Mouse (Mus musculus) urinary bladder, postnatal 4 days (tissue): ENCODE results near the gene C2.

Experiments
- DNase-seq, 2 experiments: peaks; one replicate each; pipeline ENCODE4 v3.0.0; 2021 to 2022; ENCODE audit warnings: low spot score in 2 of 2

Gene C2

DNA sequence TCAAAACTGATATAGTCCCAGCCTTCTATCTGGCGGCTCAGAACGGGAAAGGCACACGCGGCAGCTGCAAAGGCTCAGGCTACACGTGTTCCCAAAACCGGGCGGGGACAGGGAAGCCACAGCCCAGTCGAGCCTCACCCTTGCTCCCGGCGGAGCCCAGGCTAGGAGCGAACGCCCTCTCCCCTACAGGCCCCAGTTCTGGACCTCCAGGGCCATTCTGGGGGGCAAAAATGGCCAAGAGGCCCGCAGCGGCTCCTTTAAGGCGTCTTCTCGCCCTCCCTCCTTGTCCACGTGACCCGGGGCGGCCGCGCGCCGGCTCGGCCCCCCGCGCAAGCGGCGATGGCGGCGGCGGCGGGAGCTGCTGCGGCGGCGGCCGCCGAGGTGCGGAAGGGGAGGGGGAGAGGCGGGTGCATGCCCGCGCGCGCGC, at the start of gene C2, which contains the start of gene Ehmt2:
Gene C2 (minus strand): TSS at position 106 of the 427 bp plus-strand sequence.
Gene Ehmt2 (plus strand): TSS at position 310 of the 427 bp plus-strand sequence.
- DNase-seq, result peak; percentile 79 to 83

DNA sequence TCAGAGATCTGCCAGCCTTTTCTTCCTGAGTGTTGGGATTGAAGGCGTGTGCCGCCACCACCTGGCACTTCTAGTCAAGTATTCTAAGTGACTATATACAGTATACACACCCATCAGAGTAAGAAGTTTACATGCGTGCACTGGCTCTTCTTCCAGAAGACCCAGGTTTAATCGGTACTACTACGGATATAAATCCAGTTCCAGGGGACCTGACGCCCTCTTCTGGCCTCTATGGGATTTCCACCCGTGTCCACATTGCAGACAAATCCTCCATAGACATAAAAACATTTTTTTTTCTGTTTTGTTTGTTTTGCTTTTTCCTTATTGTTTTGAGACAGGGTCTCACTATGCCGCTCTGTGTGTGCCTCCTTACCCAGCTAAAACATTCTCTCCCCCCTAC, 49.5 kb upstream of the C2 start:
- no peak for DNase-seq

DNA sequence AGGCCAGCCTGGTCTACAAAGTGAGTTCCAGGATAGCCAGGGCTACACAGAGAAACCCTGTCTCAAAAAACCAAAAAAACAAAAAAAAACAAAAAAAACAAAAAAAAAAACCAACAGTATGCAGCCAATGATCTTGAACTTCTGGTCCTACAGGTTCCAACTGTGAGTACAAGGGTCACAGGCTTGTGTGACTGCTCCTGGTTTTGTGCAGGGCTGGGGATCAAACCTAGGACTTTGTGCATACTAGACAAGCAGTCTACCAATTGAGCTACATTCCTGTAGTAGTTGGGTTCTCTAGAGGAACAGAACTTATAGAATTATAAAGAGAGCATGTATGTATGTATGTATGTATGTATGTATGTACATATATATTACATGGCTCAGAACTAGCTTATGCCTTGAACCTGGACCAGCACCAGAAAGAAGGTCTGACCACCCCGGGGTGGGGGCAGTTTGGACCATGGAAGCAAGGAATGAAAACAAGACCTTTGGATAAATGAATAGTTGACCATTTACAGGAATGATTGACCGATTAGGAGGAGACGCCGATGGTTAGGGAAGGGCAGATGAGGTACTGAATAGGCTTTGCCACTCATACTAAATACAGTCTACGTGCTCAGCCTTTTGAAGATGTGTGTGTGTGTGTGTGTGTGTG, 48.5 kb upstream of the C2 start:
- no peak for DNase-seq

DNA sequence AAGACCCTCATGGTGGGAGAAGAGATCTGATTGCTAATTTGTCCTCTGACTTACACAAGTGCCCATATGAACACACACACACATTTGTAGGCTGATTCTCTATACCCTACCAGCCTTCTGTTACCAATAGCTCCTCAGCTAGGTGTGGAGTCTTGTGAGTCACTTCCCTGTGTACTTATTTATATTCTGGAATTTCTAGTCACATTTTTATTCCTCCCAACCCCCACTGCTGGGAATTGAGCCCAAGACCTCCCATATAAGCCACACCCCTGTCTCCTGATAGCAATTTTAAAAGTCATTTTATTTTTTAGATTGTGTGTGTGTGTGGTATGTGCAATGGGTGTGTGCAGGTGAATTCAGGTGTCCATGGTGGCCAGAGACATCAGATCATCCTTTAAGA, 46.3 kb upstream of the C2 start:
- DNase-seq, result no peak

DNA sequence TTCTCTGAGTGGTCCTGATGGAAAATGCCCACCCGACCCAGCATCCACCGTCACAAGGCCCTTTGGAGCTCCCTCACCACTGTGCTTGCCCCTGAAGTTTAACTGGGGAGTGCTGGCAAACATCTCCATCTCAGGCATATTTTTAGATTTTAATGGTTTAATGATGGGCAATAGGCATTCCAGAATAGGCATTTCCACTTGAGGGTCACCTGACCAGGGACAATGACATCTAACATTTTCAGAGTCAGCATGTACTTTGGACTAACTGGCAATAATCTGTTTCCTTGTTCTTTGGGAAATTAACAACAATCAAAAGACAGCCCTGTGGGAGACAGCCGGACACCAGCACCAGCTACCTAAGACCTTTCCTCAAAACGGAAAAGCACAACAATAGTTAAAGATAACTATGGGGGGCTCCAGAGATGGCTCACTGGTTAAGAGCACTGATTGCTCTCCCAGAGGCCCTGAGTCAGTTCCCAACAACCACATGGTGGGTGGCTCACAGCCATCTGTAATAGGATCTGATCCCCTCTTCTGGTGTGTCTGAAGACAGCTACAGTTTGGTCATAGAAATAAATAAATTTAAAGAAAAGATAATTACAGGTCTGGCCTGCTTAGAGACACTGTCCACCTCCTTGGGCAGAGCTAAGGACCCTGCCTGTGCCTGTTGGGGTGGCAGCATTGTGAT, 45.2 kb upstream of the C2 start:
- no peak for DNase-seq

DNA sequence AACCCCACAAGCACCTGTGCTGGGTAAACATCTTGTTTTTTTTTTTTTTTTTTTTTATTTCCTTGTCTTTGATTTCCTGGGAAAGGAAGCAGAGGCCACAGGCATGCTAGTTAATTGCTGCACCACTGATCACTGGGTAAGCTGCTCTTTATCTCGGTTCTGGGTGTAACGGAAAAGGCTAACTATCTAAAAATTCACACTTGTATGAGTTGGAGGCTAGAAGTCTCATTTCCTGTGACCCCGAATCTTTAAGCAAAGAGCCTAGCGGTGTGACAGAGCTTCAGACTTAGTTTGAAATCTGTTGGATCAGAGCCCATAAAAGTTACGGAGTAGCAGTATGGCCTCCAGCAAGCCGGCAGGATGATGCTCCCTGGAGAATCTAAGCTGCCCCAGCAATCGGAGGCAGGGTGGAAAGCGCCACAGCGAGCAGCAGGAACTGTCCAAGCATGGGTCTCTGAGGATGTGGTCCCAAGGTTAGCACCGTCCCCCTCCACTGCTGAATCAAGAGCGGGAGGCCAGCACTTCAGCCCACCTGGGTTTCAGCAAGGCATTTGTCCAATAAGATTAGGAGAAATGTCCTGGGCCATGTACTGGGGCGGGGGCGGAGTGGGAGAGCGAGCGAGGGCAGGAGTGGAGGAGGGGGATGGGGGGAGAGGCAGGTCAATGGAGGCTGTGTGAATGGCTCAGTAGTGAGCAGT, 43.4 kb upstream of the C2 start:
- DNase-seq, result no peak

DNA sequence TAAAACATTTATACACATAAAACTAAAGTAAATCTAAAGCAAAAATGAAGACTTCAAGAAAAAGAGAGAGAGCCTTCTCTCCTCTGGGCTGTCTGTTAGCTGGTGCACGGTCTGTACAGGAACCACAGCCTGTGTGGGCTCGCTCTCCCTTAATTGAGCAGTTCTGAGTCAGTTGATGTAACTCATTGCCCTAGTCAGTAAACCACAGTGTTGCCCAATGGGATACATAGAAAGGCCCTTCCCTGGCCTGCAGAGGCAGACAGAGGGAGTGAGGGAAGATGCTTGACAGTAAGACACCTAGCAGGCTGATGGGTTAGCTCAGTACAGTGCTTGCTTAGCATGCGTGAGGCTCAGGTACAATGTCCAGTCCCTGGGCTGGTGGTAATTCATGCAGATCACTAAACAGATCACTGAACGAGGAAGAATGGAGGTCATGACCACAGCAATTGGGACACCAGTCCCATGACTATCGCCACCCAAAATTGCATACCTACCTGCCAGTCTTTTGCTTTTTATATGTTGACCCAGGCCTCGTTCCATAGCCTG, 40.0 kb upstream of the C2 start:
- no peak for DNase-seq

DNA sequence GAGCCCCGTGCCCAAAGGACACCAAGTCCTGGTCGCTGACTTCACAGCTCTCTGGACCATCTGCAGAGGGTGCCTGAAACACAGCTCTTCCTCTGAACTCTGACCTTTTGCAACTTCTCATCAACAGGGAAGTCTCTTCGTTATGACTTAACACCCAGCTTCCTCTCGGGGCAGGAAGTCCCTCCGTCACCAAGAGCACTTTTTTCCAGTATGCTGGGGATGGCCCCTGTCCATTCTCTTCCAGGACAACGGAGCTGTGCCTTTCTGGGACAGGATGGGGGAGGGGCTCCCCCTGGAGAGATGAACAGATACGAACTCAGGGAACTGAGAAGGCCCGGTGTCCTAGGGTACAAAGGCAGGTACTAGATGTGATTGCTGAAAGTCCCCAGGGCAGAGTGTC, 36.8 kb upstream of the C2 start:
- no peak for DNase-seq

DNA sequence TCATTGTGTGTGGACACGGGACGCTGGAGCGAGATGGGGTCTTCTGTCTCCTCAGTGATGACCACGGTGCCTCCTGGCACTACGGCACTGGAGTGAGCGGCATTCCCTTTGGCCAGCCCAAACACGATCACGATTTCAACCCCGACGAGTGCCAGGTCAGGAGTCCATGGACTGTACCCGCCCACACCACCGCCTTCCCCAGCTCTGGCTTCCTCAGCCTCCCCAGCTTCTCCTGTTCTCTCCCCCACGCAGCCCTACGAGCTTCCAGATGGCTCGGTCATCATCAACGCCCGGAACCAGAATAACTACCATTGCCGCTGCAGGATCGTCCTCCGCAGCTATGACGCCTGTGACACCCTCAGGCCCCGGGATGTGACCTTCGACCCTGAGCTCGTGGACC, 36.0 kb upstream of the C2 start:
- no peak for DNase-seq

DNA sequence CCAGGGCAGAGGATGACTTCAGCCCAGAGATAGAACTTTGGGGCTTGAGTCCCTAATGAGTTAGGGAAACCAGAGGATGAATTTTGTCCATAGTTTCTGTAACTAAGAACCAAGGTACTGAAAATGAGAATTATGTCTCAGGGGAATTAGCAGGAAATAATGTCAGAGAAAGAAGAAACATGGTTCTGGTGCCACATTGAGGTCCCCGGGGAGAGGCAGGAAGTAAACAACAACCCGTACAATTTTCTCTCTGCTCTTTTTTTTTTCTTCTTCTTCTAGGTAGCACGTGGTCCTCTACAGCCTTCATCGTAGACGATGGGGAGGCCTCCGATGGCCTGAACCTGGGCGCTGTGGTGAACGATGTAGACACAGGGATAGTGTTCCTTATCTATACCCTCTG, 34.2 kb upstream of the C2 start:
- DNase-seq, result no peak

DNA sequence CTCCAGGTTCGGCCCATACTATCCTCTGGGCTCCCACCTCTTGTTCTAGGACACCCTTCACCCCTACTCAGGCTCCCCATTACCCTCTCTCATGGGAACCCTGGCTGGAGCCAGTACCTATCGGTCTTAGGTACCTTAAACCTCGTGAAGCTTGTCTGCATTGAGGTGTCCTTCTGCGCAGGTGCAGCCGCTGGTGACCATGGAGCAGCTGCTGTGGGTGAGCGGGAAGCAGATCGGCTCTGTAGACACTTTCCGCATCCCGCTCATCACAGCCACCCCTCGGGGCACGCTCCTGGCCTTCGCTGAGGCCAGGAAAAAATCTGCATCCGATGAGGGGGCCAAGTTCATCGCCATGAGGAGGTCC, 33.7 kb upstream of the C2 start:
- no peak for DNase-seq

DNA sequence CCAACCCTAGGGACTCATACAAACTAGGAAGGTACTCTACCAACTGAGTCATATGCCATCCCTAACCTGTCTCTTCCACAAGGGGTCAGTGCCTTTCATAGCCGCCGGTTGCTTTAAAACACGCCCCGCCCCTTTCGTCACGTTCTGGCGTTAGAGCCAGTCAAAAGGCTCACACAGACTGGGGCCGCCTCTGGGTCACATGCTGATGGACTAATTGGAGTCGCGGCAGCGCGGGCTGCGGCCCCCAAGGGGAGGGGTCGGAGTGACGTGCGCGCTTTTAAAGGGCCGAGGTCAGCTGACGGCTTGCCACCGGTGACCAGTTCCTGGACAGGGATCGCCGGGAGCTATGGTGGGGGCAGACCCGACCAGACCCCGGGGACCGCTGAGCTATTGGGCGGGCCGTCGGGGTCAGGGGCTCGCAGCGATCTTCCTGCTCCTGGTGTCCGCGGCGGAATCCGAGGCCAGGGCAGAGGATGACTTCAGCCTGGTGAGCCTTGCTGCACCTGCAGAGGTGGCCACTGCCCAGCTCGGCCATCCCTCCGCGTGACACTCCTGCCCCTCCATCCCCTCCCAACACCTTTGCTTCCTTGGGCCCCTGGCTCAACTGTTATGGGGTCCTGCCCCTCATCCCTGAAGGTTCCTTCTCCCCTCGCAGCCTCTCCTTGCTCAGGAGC, 33.1 kb upstream of the C2 start, which contains the start of gene Neu1:
Gene Neu1 (plus strand): TSS at position 193 of the 674 bp plus-strand sequence.
- peak; percentile 96 to 99 for DNase-seq

DNA sequence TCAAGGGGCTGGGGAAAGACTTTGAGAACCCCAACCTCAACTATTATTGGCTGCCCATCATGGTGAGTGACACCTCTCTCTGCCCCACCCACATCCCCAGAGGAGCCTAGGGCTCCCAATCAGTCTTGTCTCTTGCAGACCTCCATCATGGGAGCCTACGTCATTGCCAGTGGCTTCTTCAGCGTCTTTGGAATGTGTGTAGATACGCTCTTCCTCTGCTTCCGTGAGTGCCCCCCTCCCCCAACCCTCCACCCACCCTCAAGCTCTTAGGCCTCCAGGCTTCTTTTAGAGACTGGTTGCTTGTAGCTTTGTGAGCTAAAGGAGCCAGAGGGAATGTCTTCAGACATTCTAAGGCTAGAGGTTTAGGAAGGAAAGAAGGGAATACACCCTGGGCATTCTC, 30.8 kb upstream of the C2 start:
- no peak for DNase-seq

DNA sequence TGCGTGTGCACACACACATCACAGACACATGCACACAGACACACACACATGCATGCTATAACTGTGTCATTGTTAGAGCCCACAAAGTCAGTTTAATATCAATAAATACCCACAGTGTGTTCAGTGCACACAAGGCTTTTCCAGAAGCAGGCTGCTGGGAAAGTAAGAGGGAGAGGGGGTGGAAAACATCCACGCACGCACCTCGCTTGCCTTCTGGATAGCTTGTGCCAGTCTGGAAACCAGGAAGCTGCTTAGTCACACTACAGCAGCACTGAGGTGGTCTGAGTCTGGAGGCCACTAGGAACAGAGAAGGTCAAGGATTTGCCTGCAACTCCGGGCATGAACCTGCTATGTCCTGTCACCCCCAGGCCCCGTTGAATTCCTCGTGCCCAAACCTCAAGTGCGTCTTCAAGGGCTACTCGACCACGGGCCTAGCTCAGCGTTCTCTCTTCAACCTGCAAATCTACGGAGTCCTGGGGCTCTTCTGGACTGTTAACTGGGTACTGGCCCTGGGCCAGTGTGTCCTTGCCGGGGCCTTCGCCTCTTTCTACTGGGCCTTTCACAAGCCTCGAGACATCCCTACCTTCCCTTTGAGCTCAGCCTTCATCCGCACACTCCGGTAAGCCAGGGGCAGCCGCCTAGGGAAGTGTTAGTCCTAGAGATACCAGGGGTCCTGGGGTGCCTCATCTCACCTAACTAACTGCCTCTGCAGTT, 29.4 kb upstream of the C2 start:
- DNase-seq, result no peak

DNA sequence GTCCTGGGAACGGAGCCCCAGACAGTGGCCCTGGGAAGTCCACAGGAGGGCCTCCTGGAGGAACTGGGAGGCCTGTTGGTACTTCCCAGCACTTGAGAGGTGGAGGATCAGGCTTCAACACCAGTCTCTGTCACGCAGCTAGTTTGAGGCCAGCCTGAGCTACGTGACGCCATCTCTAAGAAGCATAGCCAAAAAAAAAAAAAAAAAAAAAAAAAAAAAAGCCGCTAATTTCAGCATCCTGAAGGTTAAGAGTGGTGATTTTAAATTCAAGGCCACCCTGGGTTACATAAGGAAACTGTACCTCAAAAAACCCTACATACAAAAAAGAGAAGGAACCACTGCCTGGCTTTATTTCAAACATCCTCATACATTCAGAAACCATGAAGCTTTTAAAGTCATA, 26.2 kb upstream of the C2 start:
- DNase-seq, result no peak

DNA sequence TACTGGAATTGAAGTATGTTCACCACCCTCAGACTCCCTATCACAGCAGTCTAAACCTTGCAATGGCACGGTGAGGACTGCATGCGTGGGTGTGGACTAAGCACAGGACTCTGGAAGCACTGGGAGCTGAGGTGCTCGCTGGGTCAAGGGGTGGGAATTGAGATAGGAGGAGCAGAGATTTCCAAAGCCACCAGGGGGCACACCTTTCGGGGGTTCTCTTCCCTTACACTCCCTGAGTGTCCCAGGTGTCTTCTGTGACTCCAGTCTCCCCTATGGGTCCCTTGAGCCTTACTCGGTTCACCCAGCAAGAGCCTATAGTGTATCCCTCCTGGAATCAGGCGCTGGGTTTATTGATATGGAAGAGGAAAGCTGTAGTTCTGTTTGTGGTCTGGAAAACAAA, 24.9 kb upstream of the C2 start:
- DNase-seq, result no peak

DNA sequence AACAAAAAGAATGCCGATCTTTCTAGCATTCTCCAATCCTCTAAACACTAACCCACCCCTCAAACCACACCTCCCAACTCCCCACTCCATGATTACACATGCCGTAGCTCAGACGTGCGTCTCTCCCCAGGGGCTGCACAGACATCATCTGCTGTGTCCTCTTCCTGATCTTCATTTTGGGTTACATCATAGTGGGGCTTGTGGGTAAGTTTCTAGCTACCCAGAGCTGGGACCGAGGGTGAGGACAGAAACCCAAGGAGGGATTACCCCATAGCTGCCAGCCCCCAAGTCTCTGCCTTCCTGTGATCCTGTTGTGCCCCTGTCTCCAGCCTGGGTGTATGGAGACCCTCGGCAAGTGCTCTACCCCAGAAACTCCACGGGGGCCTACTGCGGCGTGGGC, 19.1 kb upstream of the C2 start:
- DNase-seq, result no peak

DNA sequence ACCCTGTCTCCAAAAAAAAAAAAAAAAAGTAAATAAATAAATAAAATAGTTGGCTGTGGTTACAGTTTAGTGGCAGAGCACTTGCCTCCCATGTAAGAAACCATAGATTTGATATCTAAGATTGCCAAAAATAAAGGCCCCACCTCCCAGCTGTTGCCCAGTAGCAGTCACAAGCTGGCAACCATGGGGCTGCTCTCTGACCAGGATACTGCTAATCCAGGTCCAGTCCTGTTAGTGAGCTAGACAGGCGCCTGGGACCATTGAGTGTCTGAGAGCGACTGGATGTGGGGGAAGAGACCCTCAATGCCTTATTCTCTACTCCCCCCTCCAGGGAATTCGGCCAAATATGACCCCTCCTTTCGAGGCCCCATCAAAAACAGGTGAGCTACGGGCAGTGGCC, 18.3 kb upstream of the C2 start:
- no peak for DNase-seq

DNA sequence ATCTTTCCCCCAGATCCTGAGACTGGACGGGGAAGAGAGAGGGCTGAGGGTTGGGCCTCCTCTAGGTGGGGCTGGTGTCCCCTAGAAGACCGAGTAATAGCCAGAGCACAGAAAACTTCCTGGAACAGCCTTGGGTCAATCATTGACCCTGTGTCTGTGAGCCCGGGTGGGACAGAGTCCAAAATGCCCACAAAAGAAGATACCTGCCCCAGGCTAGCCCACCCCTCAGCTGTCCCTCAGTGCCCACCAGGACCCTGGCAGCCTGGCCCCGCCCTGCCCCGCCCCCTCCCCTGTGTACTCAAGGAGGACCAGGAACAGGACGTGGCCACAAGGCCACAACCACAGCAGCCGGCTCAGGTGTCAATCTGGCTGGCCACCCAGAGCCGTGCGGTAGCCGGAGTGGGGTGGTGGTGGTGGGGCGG, 17.4 kb upstream of the C2 start:
- no peak for DNase-seq

DNA sequence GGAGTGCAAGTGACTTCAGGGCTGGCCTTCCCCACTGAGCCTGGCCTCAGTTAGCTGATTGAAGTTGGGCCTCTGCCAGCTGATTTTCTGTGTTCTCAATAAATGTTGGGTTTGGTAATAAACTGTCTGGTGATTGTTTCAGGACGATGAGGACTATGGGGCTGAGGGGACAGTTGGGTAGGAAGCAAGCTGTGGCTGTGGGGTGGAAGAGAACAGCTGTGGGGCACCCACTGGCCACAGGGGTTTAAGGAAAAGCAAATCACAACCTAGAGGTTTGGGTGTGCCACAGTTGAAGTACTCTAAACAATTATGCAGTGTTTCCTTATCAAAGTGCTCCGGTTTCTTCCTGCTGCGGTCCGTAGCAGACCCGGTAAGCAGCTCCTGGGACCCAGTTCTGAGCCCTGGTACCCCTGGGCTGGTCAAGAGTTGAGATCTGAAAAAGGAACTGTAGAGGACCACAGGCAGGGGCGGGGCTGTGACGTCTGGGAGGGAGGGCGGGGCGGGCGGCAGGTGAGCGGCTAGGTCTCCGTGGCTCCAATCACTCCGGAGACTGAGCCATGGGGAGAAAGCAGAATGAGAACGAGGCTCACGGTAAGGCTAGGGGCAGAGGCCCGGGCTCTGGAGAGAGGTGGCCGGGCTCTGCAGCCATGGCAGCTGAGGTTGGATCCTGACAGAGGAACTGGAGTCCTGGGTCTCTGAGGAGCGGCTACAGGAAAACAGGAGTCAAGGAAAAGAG, 16.0 kb upstream of the C2 start, which contains the start of gene Slc44a4:
Gene Slc44a4 (plus strand): TSS at position 537 of the 736 bp plus-strand sequence.
- no peak for DNase-seq

DNA sequence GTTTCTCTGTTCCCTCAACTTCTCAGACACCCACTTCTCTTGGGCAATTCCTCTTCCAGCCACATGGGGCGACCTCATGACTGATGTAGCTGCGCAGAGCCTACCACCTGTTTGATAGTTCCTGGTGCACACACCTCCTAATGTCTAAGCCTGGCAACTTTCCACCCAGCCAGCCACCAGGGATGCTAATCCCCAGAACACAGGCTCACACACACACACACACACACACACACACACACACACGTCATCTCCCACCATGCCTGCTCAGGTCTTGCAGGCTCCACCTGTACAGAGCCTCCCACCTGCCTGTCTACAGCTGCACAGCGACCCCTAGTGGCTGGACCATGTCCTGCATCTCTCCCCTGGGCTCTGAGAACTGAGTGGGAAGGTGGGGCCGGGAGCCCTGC, 13.9 kb upstream of the C2 start:
- peak; percentile 56 to 84 for DNase-seq
